Mouse (Mus musculus): Measurements from ENCODE around the gene Bola1. TPM values are rescaled to one million over a fixed set of nuclear protein-coding genes. Genes with fewer than 3 reads are reported as not detected.
"Not testable (repeated sequence)": the region's sequence is repeated elsewhere in the genome, so short reads cannot be mapped to it uniquely, and the experiment has no call there.

Bola1 gene
- 63.0 and 69.6 TPM in 2 replicates for polyA plus RNA-seq (2014; fragmentation: Nextera tagmentation; extraction: Ambion mirVana)

- Histone ChIP-seq H3K27me3 (ENCODE audit: control insufficient read depth, insufficient read depth, low read length) (no peaks in the 10 kb centered on the region), H3K4me1 (ENCODE audit: control insufficient read depth, insufficient read depth, low read length) (peaks cover 19% of the 10 kb centered on the region), H3K4me3 (replicated peaks; ENCODE audit: low read depth, low read length) (peak within 1 kb of the TSS; percentile 53), H3K9me3 (ENCODE audit: control insufficient read depth, low read length) (no peaks in the 10 kb centered on the region), H3K9ac (replicated peaks; ENCODE audit: low read length) (peak within 1 kb of the TSS; percentile 61), H3K27ac (replicated peaks; ENCODE audit: low read depth, low read length) (peak within 1 kb of the TSS; percentile 94), H3K36me3 (ENCODE audit: control insufficient read depth, insufficient read depth, low read length) (no peaks in the 10 kb centered on the region), H3K4me2 (ENCODE audit: low read length) (peak within 1 kb of the TSS; percentile 60)
- DNase-seq (peak; percentile 90), ATAC-seq (ENCODE audit: low FRiP score, low TSS enrichment) (peak; percentile 93)
- WGBS = under 1% methylated on average over 37 of the region's 37 CpGs
Observed at GRCm38 (mm10) chr3:96219661-96220130, at the start of gene Bola1, which contains the start of gene Hist2h2ab. TSS of gene Bola1 (minus strand) at chr3:96219709. TSS of gene Hist2h2ab (plus strand) at chr3:96219865.

- under 1% methylated on average over 11 of the region's 44 CpGs for WGBS
- not testable (repeated sequence) for DNase-seq; H3K9me3 ChIP-seq (ENCODE audit: control insufficient read depth, low read length); H3K36me3 ChIP-seq (ENCODE audit: control insufficient read depth, insufficient read depth, low read length); H3K27me3 ChIP-seq (ENCODE audit: control insufficient read depth, insufficient read depth, low read length)
- Histone ChIP-seq H3K4me1 (ENCODE audit: control insufficient read depth, insufficient read depth, low read length) (peaks cover 17% of the 10 kb centered on the region), H3K9ac (replicated peaks; ENCODE audit: low read length) (peak overlapping the region; percentile 39; the same call in 1 of the 2 replicates), H3K4me2 (ENCODE audit: low read length) (peak overlapping the region; percentile 91), H3K4me3 (replicated peaks; ENCODE audit: low read depth, low read length) (peak overlapping the region; percentile 40), H3K27ac (replicated peaks; ENCODE audit: low read depth, low read length) (peak overlapping the region; percentile 79)
- ATAC-seq (ENCODE audit: low FRiP score, low TSS enrichment) = peak; percentile 55
Observed at GRCm38 (mm10) chr3:96268776-96269378, 49.4 kb upstream of the Bola1 start.

- no peaks in the 10 kb centered on the region for H3K9me3 ChIP-seq (ENCODE audit: control insufficient read depth, low read length)
Observed at GRCm38 (mm10) chr3:96268051-96268775, 48.7 kb upstream of the Bola1 start, which contains the start of gene Hist2h3b. TSS of gene Hist2h3b (plus strand) at chr3:96268654.

GRCm38 (mm10) chr3:96267541-96267940 is 48.0 kb upstream of the Bola1 start:
- Histone ChIP-seq H3K4me1 (ENCODE audit: control insufficient read depth, insufficient read depth, low read length) (peaks cover 18% of the 10 kb centered on the region), H3K9me3 (ENCODE audit: control insufficient read depth, low read length) (no peaks in the 10 kb centered on the region), H3K27ac (replicated peaks; ENCODE audit: low read depth, low read length) (no peak overlapping the region), H3K27me3 (ENCODE audit: control insufficient read depth, insufficient read depth, low read length) (no peaks in the 10 kb centered on the region), H3K4me2 (ENCODE audit: low read length) (peak overlapping the region; percentile 91; the same call in 1 of the 2 replicates), H3K9ac (replicated peaks; ENCODE audit: low read length) (no peak overlapping the region), H3K36me3 (ENCODE audit: control insufficient read depth, insufficient read depth, low read length) (no peaks in the 10 kb centered on the region), H3K4me3 (replicated peaks; ENCODE audit: low read depth, low read length) (no peak overlapping the region)
- no peak for DNase-seq
- ATAC-seq (ENCODE audit: low FRiP score, low TSS enrichment) = no peak
- 80% methylated on average over 4 of the region's 4 CpGs for WGBS

More at GRCm38 (mm10) chr3:96268051-96268775, 48.7 kb upstream of the Bola1 start, which contains the start of gene Hist2h3b:
- no peaks in the 10 kb centered on the region for H3K27me3 ChIP-seq (ENCODE audit: control insufficient read depth, insufficient read depth, low read length)
- H3K4me3 ChIP-seq (replicated peaks; ENCODE audit: low read depth, low read length) = peak within 1 kb of the TSS; percentile 40
- H3K36me3 ChIP-seq (ENCODE audit: control insufficient read depth, insufficient read depth, low read length) = no peaks in the 10 kb centered on the region
- H3K4me2 ChIP-seq (ENCODE audit: low read length) = peak within 1 kb of the TSS; percentile 91
- 22% methylated on average over 30 of the region's 30 CpGs for WGBS
- H3K27ac ChIP-seq (replicated peaks; ENCODE audit: low read depth, low read length) = peak within 1 kb of the TSS; percentile 79
- ATAC-seq (ENCODE audit: low FRiP score, low TSS enrichment) = peak; percentile 71
- peak within 1 kb of the TSS; percentile 39; the same call in 1 of the 2 replicates for H3K9ac ChIP-seq (replicated peaks; ENCODE audit: low read length)
- H3K4me1 ChIP-seq (ENCODE audit: control insufficient read depth, insufficient read depth, low read length) = peaks cover 18% of the 10 kb centered on the region
- peak; percentile 88 for DNase-seq

GRCm38 (mm10) chr3:96266132-96266710 is 46.7 kb upstream of the Bola1 start:
- no peak overlapping the region for H3K4me3 ChIP-seq (replicated peaks; ENCODE audit: low read depth, low read length)
- no peak for ATAC-seq (ENCODE audit: low FRiP score, low TSS enrichment)
- H3K9ac ChIP-seq (replicated peaks; ENCODE audit: low read length) = no peak overlapping the region
- H3K9me3 ChIP-seq (ENCODE audit: control insufficient read depth, low read length) = no peaks in the 10 kb centered on the region
- no peaks in the 10 kb centered on the region for H3K36me3 ChIP-seq (ENCODE audit: control insufficient read depth, insufficient read depth, low read length)
- H3K4me1 ChIP-seq (ENCODE audit: control insufficient read depth, insufficient read depth, low read length) = peaks cover 18% of the 10 kb centered on the region
- WGBS = 93% methylated on average over 8 of the region's 8 CpGs
- no peaks in the 10 kb centered on the region for H3K27me3 ChIP-seq (ENCODE audit: control insufficient read depth, insufficient read depth, low read length)
- no peak overlapping the region for H3K4me2 ChIP-seq (ENCODE audit: low read length)
- no peak for DNase-seq
- H3K27ac ChIP-seq (replicated peaks; ENCODE audit: low read depth, low read length) = no peak overlapping the region

- 58% methylated on average over 7 of the region's 7 CpGs for WGBS
- H3K27ac ChIP-seq (replicated peaks; ENCODE audit: low read depth, low read length) = peak overlapping the region; percentile 38; the same call in 1 of the 2 replicates
- ATAC-seq (ENCODE audit: low FRiP score, low TSS enrichment) = no peak
- no peak overlapping the region for H3K9ac ChIP-seq (replicated peaks; ENCODE audit: low read length)
- H3K4me3 ChIP-seq (replicated peaks; ENCODE audit: low read depth, low read length) = peak overlapping the region; percentile 51; the same call in 1 of the 2 replicates
- H3K4me1 ChIP-seq (ENCODE audit: control insufficient read depth, insufficient read depth, low read length) = peaks cover 15% of the 10 kb centered on the region
- no peaks in the 10 kb centered on the region for H3K36me3 ChIP-seq (ENCODE audit: control insufficient read depth, insufficient read depth, low read length)
- H3K4me2 ChIP-seq (ENCODE audit: low read length) = peak overlapping the region; percentile 75
- H3K9me3 ChIP-seq (ENCODE audit: control insufficient read depth, low read length) = no peaks in the 10 kb centered on the region
- H3K27me3 ChIP-seq (ENCODE audit: control insufficient read depth, insufficient read depth, low read length) = no peaks in the 10 kb centered on the region
- no peak for DNase-seq
Observed at GRCm38 (mm10) chr3:96264404-96264949, 45.0 kb upstream of the Bola1 start.

GRCm38 (mm10) chr3:96263558-96264403 is 44.3 kb upstream of the Bola1 start:
- WGBS = 3% methylated on average over 27 of the region's 27 CpGs
- ATAC-seq (ENCODE audit: low FRiP score, low TSS enrichment) (peak; percentile 25; the same call in 1 of the 2 replicates), DNase-seq (no peak)

More at GRCm38 (mm10) chr3:96263558-96264403, 44.3 kb upstream of the Bola1 start:
- H3K27ac ChIP-seq (replicated peaks; ENCODE audit: low read depth, low read length) = peak overlapping the region; percentile 94
- peak overlapping the region; percentile 75 for H3K4me2 ChIP-seq (ENCODE audit: low read length)
- no peaks in the 10 kb centered on the region for H3K9me3 ChIP-seq (ENCODE audit: control insufficient read depth, low read length)
- H3K4me1 ChIP-seq (ENCODE audit: control insufficient read depth, insufficient read depth, low read length) = peaks cover 15% of the 10 kb centered on the region
- H3K9ac ChIP-seq (replicated peaks; ENCODE audit: low read length) = peak overlapping the region; percentile 48
- no peaks in the 10 kb centered on the region for H3K36me3 ChIP-seq (ENCODE audit: control insufficient read depth, insufficient read depth, low read length)
- H3K27me3 ChIP-seq (ENCODE audit: control insufficient read depth, insufficient read depth, low read length) = no peaks in the 10 kb centered on the region
- H3K4me3 ChIP-seq (replicated peaks; ENCODE audit: low read depth, low read length) = peak overlapping the region; percentile 51

Data from midbrain, embryonic 14.5 days (tissue).